Mouse (Mus musculus) adrenal gland, postnatal 36 days (tissue): ENCODE data around the gene Nipbl. TPM values are rescaled to one million over a fixed set of nuclear protein-coding genes. Genes with fewer than 3 reads are reported as not detected.

ENCODE experiments used
- DNase-seq, 2 experiments: peaks; one replicate each; pipeline ENCODE4 v3.0.0; 2021; ENCODE audit warnings: mixed read lengths in 1 of 2
- total RNA-seq, 2 experiments: library from RNA; stranded (reverse); gene quantifications; 2 replicates each; pipeline ENCODE4 v1.2.3; 2021

Gene Nipbl
- total RNA-seq, 2 experiments from 2014 or later: 48.9 to 50.5 TPM

DNA sequence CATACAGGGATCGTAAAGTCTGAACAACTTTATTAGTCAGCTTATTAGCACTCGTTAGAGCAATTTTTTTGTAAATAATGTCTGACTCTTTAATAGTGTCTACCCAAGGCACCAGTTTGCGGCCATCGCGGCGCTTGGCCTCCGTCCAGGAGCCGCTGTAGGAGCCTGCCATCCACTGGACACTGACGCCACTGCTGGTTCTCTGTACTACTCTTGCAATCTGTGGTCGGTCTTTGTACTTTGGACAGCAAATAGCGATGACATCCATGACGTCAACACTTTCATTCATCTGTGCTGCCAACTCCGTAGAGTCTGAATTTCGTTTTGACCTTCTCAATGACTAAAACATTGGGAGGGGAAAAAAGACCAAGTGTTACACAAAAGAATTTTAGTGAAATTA, 153.0 kb downstream of the Nipbl start:
- peak in 1 of 2 experiments; percentile 11 for DNase-seq

DNA sequence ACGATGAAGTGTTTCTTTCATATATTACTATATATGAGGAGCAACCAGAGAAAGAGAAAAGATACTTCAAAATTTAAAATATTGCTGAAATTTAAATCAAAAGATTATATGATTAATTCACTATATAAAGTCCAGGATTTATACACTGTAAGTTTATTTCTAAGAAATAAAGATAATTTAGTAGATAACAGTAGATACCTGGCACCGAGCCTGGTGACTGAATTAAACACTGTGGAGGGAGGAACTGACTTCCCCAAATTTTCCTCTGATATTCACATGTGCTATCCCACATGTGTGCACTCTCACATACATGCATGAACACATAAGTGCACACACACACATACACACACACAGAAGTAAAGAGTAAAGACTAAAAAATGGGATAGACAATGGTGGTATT, 162.1 kb downstream of the Nipbl start:
- no peak for DNase-seq

DNA sequence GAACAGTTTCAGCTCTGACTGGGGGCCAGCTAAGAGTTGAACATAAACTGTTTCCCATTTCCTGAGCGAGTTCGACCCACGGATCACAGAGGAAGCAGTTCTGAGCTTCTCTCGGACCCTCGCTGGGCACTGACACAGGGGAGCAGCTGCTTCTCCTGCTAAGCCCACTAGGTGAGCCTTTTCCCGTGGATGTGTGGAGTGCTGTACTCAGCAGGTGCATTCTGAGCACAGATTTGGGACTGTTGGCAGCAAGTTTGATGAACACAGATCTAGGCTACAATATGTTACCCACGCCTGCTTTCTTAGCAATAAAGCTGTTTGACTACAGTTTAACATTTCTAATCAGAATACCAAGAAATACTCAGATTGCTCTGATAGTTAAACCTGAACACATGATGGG, 162.6 kb downstream of the Nipbl start:
- DNase-seq: no peak

- peak; percentile 76 to 84 for DNase-seq
These were observed 164.2 kb downstream of the Nipbl start for GRCm38 (mm10) chr15:8279929-8280610.

- DNase-seq: peak; percentile 16 to 27
These were observed 164.9 kb downstream of the Nipbl start for GRCm38 (mm10) chr15:8279320-8279779.

- DNase-seq: peak; percentile 58 to 60
These were observed 166.3 kb downstream of the Nipbl start for GRCm38 (mm10) chr15:8277916-8278315.

GRCm38 (mm10) chr15:8271952-8272351, 172.3 kb downstream of the Nipbl start:
- DNase-seq: no peak

DNA sequence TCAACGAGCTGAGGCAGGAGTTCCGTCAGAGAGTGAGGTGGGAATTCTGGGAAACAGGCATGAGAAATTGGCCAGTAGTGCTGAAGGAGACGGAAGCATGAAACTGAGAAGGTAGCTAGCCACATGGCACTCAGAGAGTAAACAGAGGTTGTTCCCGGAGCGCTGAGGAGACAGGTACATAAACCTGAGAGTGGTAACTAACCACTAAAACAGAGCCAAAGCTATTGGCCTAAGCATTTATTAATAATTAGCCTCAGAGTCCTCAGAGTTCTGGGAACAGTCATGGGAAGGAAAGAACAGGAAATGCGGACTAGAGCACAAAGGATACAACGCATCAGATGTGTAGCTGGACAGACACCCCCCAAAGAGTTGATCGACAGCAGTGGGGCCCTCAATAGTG, 176.0 kb downstream of the Nipbl start:
- DNase-seq: no peak

GRCm38 (mm10) chr15:8267211-8267610, 177.1 kb downstream of the Nipbl start:
- no peak for DNase-seq

DNA sequence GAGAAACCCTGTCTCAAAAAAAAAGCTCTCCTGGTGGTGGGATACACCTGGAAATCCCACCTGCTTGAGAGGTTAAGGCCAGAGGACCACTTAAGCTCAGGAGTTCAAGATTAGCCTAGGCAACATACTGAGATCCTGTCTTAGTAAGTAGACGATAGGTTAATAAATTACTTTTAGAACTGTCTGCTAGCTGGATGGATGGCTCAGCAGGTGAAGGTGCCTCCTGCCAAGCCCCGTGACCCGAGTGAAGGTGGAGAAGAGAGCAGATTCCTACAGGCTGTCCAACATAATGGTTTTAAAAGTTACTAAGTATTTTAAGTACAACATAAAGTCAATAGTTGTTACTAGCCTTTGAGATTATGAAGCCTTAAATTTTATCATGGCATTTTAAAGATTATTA, 178.3 kb downstream of the Nipbl start:
- no peak for DNase-seq

Other genes with a start within 250 kb of the Nipbl start
- gene Gm2310, start 75.5 kb upstream of the Nipbl start, total RNA-seq: not detected